Mouse (Mus musculus) kidney, adult 2 months (tissue): ENCODE measurements around the gene Git2.

Experiments used
- CTCF ChIP-seq: fragments of 200-500 bp; conservative IDR thresholded peaks from 2 replicates; pipeline ENCODE4 v1.5.1; 2011; ENCODE audit warnings: low read depth, mild to moderate bottlenecking, control low read depth, low read length, moderate library complexity, mixed read lengths; ENCODE audit not compliant: insufficient read depth, insufficient read length
- POLR2A ChIP-seq: fragments of 200-500 bp; IDR thresholded peaks from one replicate; pipeline ENCODE4 v1.6.1; 2011; ENCODE audit warnings: low read depth, low read length, control low read depth

DNA sequence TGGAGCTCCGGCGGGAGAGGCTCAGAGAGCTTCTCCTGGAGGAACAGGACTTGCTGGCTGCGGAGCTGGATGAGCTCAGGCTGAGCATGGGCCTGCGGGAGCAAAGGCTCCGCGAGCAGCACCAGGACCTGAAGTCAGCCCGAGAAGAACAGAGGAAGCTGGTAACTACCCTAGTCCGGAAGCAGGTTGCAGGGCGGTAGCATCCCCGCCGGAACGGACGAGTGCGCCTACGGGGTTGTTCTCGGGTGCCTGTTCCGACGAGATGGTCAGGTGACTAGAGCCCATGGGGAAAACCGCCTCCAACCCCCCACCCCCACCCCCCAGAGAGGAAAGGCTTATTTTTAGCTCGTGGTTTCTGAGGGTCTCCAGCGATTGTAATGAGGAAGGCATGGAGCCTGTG, 66.0 kb downstream of the Git2 start:
- TF ChIP-seq CTCF, result no peak
- no peak for TF ChIP-seq POLR2A
